Mouse (Mus musculus) gastrocnemius, adult 8-10 months (tissue): ENCODE measurements around the gene Klk1. TPM values are rescaled to one million over a fixed set of nuclear protein-coding genes. Genes with fewer than 3 reads are reported as not detected.

ENCODE experiments used
- DNase-seq, 2 experiments: peaks; one replicate each; pipeline ENCODE4 v3.0.0; 2022; ENCODE audit warnings: low spot score in 2 of 2
- total RNA-seq, 4 experiments: library from RNA; stranded (reverse); gene quantifications; 2 replicates each; pipeline ENCODE4 v1.2.4; 2022

Gene Klk1
- total RNA-seq, 4 experiments from 2014 or later: 0.31 to 0.72 TPM; not detected in 2

- no peak for DNase-seq
Measured at GRCm38 (mm10) chr7:44253023-44253616, 28.0 kb downstream of the Klk1 start.

- no peak for DNase-seq
Measured at GRCm38 (mm10) chr7:44254930-44255329, 29.8 kb downstream of the Klk1 start.

GRCm38 (mm10) chr7:44257278-44257677 lies 32.1 kb downstream of the Klk1 start, which contains the start of gene Acp4:
Acp4 (minus strand) TSS chr7:44257378.
- DNase-seq: no peak

GRCm38 (mm10) chr7:44260410-44260809 lies 35.2 kb downstream of the Klk1 start:
- DNase-seq: no peak

- no peak for DNase-seq
Measured at GRCm38 (mm10) chr7:44261147-44261546, 36.0 kb downstream of the Klk1 start, which contains the start of gene Gm15517. Gm15517 (plus strand) TSS chr7:44261447.

GRCm38 (mm10) chr7:44262791-44263643 lies 37.9 kb downstream of the Klk1 start:
- DNase-seq: peak; percentile 87

GRCm38 (mm10) chr7:44268117-44268516 lies 43.0 kb downstream of the Klk1 start:
- DNase-seq: no peak

- DNase-seq: no peak
Measured at GRCm38 (mm10) chr7:44269397-44269796, 44.2 kb downstream of the Klk1 start.

- DNase-seq: no peak
Measured at GRCm38 (mm10) chr7:44271309-44271708, 46.1 kb downstream of the Klk1 start.

- no peak for DNase-seq
Measured at GRCm38 (mm10) chr7:44272546-44272945, 47.4 kb downstream of the Klk1 start.

- DNase-seq: no peak
Measured at GRCm38 (mm10) chr7:44273446-44273845, 48.3 kb downstream of the Klk1 start.

GRCm38 (mm10) chr7:44274096-44274495 lies 48.9 kb downstream of the Klk1 start:
- no peak for DNase-seq

- DNase-seq: no peak
Measured at GRCm38 (mm10) chr7:44275546-44275945, 50.4 kb downstream of the Klk1 start.

- no peak for DNase-seq
Measured at GRCm38 (mm10) chr7:44276461-44277249, 51.5 kb downstream of the Klk1 start.

GRCm38 (mm10) chr7:44277250-44277622 lies 52.1 kb downstream of the Klk1 start:
- no peak for DNase-seq

Other genes with a start within 250 kb of the Klk1 start
- not detected for gene Klk1b9, start 249.3 kb upstream of the Klk1 start, total RNA-seq
- not detected for gene Klk1b11, start 229.5 kb upstream of the Klk1 start, total RNA-seq
- gene Klk1b26, start 213.2 kb upstream of the Klk1 start, total RNA-seq: 1 to 10 TPM in 1 of 4 experiments, not detected in 3; 1.3 TPM
- gene Klk1b27, start 173.1 kb upstream of the Klk1 start, total RNA-seq: not detected
- not detected for gene Klk1b21, start 123.0 kb upstream of the Klk1 start, total RNA-seq
- not detected for gene Klk1b22, start 112.7 kb upstream of the Klk1 start, total RNA-seq
- gene Klk1b16, start 88.6 kb upstream of the Klk1 start, total RNA-seq: not detected
- gene Klk1b24, start 37.1 kb upstream of the Klk1 start, total RNA-seq: not detected
- gene Klk1b3, start 27.2 kb upstream of the Klk1 start, total RNA-seq: not detected
- not detected for gene Klk1b4, start 17.9 kb upstream of the Klk1 start, total RNA-seq
- gene Klk1b5, start 9.4 kb upstream of the Klk1 start, total RNA-seq: not detected
- not detected for gene Gm36864, start 10.8 kb downstream of the Klk1 start, total RNA-seq
- not detected for gene 1700028J19Rik, start 21.3 kb downstream of the Klk1 start, total RNA-seq
- 1 to 10 TPM; 5.1 to 9.2 (median 6.6) TPM for gene 2410002F23Rik, start 21.4 kb downstream of the Klk1 start, total RNA-seq
- gene Acp4, start 32.0 kb downstream of the Klk1 start, total RNA-seq: not detected
- not detected for gene Gm15517, start 36.1 kb downstream of the Klk1 start, total RNA-seq
- 1 to 10 TPM in 2 of 4 experiments, under 1 TPM in 2; 0.53 to 1.3 (median 0.99) TPM for gene Clec11a, start 81.5 kb downstream of the Klk1 start, total RNA-seq
- under 1 TPM; 0.17 to 0.43 (median 0.34) TPM for gene Shank1, start 84.9 kb downstream of the Klk1 start, total RNA-seq
- 1 to 10 TPM; 3.2 to 7.0 (median 5.2) TPM for gene Syt3, start 158.7 kb downstream of the Klk1 start, total RNA-seq
- not detected for gene 1700008O03Rik, start 160.5 kb downstream of the Klk1 start, total RNA-seq
- gene Lrrc4b, start 203.7 kb downstream of the Klk1 start, total RNA-seq: under 1 TPM; 0.10 to 0.27 (median 0.11) TPM
- under 1 TPM in 1 of 4 experiments, not detected in 3; 0.29 TPM for gene Aspdh, start 240.0 kb downstream of the Klk1 start, total RNA-seq
- 10 to 100 TPM; 48.9 to 66.1 (median 56.3) TPM for gene Josd2, start 242.6 kb downstream of the Klk1 start, total RNA-seq